Comparison of ENCODE assay signal across 28 mouse cellular contexts in genomic region chr1:135893377-135893776, GRCm38 (mm10). TPM values are rescaled to one million over a fixed set of nuclear protein-coding genes. Genes with fewer than 3 reads are reported as not detected.
DNase-seq lines count a peak whose midpoint lies in the region; ATAC-seq and TF ChIP-seq lines count a peak whose summit lies in the region.
"Had no signal": no experiment of that assay in that cellular context is flagged by ENCODE, and none has a peak within 500 bp of the region (broad histone marks: within the 10 kb centered on the region; RNA-seq: fewer than 3 reads in every experiment).

No protein-coding gene starts in this region.

- 0 out of 2 replicates have a peak, but pooled peaks cover 14% of the 10 kb centered on the region for H3K4me1 ChIP-seq in embryonic facial prominence, embryonic 15.5 days
- H3K4me1 ChIP-seq in embryonic facial prominence, embryonic 10.5 days, result peaks cover 14% of the 10 kb centered on the region; the same call in 1 of the 2 replicates
- H3K4me1 ChIP-seq in heart, embryonic 12.5 days (replicated peaks), result no peaks in the 10 kb centered on the region
- no peaks in the 10 kb centered on the region for H3K4me1 ChIP-seq in forebrain, embryonic 11.5 days (replicated peaks; ENCODE audit: control insufficient read depth, insufficient read depth, low read length)
- H3K4me1 ChIP-seq: forebrain, embryonic 15.5 days; kidney, embryonic 15.5 days; stomach, embryonic 15.5 days had no signal

- no peak for DNase-seq in embryonic facial prominence, embryonic 10.5 days (ENCODE audit: low spot score)
- peak; percentile 35 for DNase-seq in cerebellum, adult 18-20 months
- DNase-seq in cerebellum, adult 9-11 months, result peak; percentile 38
- no peak for DNase-seq in forebrain, embryonic 11.5 days (ENCODE audit: low spot score)
- DNase-seq: adrenal gland, postnatal 25 days; gastrocnemius, postnatal 36 days; heart, adult 2 months; heart, postnatal 10 days; kidney, adult 11 months; kidney, postnatal 25 days; liver, embryonic 13.5 days; lung, adult 2 months; lung, postnatal 10 days; midbrain, embryonic 14.5 days; retina, postnatal 1 day; right cerebral cortex, postnatal 14 days; thymus, adult 18-20 months; thymus, postnatal 25 days had no signal

- no peaks in the 10 kb centered on the region for H3K36me3 ChIP-seq in embryonic facial prominence, embryonic 15.5 days
- no peaks in the 10 kb centered on the region for H3K36me3 ChIP-seq in embryonic facial prominence, embryonic 10.5 days (replicated peaks)
- H3K36me3 ChIP-seq in myocyte (ENCODE audit: control insufficient read depth, insufficient read depth), result peaks cover 13% of the 10 kb centered on the region
- H3K36me3 ChIP-seq in heart, embryonic 12.5 days, result no peaks in the 10 kb centered on the region
- H3K36me3 ChIP-seq in forebrain, embryonic 11.5 days (ENCODE audit: control insufficient read depth, insufficient read depth, low read length), result no peaks in the 10 kb centered on the region
- H3K36me3 ChIP-seq: forebrain, embryonic 15.5 days; heart, embryonic 13.5 days; kidney, embryonic 15.5 days; liver, embryonic 13.5 days; neural tube, embryonic 15.5 days; stomach, embryonic 15.5 days had no signal

- no peak for ATAC-seq in embryonic facial prominence, embryonic 15.5 days (ENCODE audit: insufficient number of reproducible peaks, low FRiP score, low TSS enrichment, low read depth)
- ATAC-seq in heart, embryonic 12.5 days (ENCODE audit: insufficient number of reproducible peaks, low FRiP score), result no peak
- ATAC-seq in forebrain, embryonic 11.5 days (replicated peaks; ENCODE audit: low FRiP score), result no peak
- ATAC-seq: forebrain, embryonic 15.5 days had no signal

- peaks cover 27% of the 10 kb centered on the region for H3K79me2 ChIP-seq in myocyte (ENCODE audit: control insufficient read depth, insufficient read depth)

- H3K9ac ChIP-seq in embryonic facial prominence, embryonic 15.5 days, result no peak overlapping the region
- no peak overlapping the region for H3K9ac ChIP-seq in heart, embryonic 12.5 days
- no peak overlapping the region for H3K9ac ChIP-seq in forebrain, embryonic 11.5 days (ENCODE audit: low read length)
- H3K9ac ChIP-seq: forebrain, embryonic 15.5 days; heart, embryonic 13.5 days; hindbrain, embryonic 14.5 days; kidney, embryonic 15.5 days; liver, embryonic 13.5 days; neural tube, embryonic 15.5 days; stomach, embryonic 15.5 days had no signal

- H3K4me3 ChIP-seq in embryonic facial prominence, embryonic 15.5 days (replicated peaks), result no peak overlapping the region
- H3K4me3 ChIP-seq in embryonic facial prominence, embryonic 10.5 days, result no peak overlapping the region
- no peak overlapping the region for H3K4me3 ChIP-seq in myocyte
- H3K4me3 ChIP-seq in heart, embryonic 12.5 days, result no peak overlapping the region
- no peak overlapping the region for H3K4me3 ChIP-seq in forebrain, embryonic 11.5 days (ENCODE audit: low read depth, low read length)
- H3K4me3 ChIP-seq: forebrain, embryonic 15.5 days; heart, adult 2 months; heart, embryonic 13.5 days; kidney, embryonic 15.5 days; left cerebral cortex, adult 2 months; liver, embryonic 13.5 days; neural tube, embryonic 15.5 days; stomach, embryonic 15.5 days had no signal

- no peaks in the 10 kb centered on the region for H3K9me3 ChIP-seq in embryonic facial prominence, embryonic 15.5 days (replicated peaks)
- H3K9me3 ChIP-seq in embryonic facial prominence, embryonic 10.5 days, result no peaks in the 10 kb centered on the region
- H3K9me3 ChIP-seq in heart, embryonic 12.5 days (replicated peaks), result no peaks in the 10 kb centered on the region
- H3K9me3 ChIP-seq in forebrain, embryonic 11.5 days (ENCODE audit: control insufficient read depth, low read length), result no peaks in the 10 kb centered on the region
- H3K9me3 ChIP-seq: forebrain, embryonic 15.5 days; heart, embryonic 13.5 days; kidney, embryonic 15.5 days; liver, embryonic 13.5 days; neural tube, embryonic 15.5 days; stomach, embryonic 15.5 days had no signal

- 72% methylated on average over 3 of the region's 3 CpGs for WGBS in embryonic facial prominence, embryonic 15.5 days
- 80% methylated on average over 3 of the region's 3 CpGs for WGBS in embryonic facial prominence, embryonic 10.5 days
- 90% methylated on average over 3 of the region's 3 CpGs for WGBS in heart, embryonic 12.5 days
- 89% methylated on average over 3 of the region's 3 CpGs for WGBS in forebrain, embryonic 11.5 days

- H3K4me2 ChIP-seq in embryonic facial prominence, embryonic 15.5 days (replicated peaks), result no peak overlapping the region
- peak overlapping the region; percentile 39 for H3K4me2 ChIP-seq in myocyte (ENCODE audit: low read depth)
- no peak overlapping the region for H3K4me2 ChIP-seq in heart, embryonic 12.5 days
- H3K4me2 ChIP-seq in forebrain, embryonic 11.5 days (ENCODE audit: low read depth, low read length, severe bottlenecking), result no peak overlapping the region
- H3K4me2 ChIP-seq: forebrain, embryonic 15.5 days; heart, embryonic 13.5 days; hindbrain, embryonic 14.5 days; kidney, embryonic 15.5 days; liver, embryonic 13.5 days; neural tube, embryonic 15.5 days; stomach, embryonic 15.5 days had no signal

- no peak overlapping the region for H3ac ChIP-seq in myocyte (ENCODE audit: control insufficient read depth, insufficient read length)

- no peaks in the 10 kb centered on the region for H3K27me3 ChIP-seq in embryonic facial prominence, embryonic 15.5 days
- peaks cover 6% of the 10 kb centered on the region; the same call in 1 of the 2 replicates for H3K27me3 ChIP-seq in embryonic facial prominence, embryonic 10.5 days (replicated peaks; ENCODE audit: low read depth, poor library complexity, severe bottlenecking)
- no peaks in the 10 kb centered on the region for H3K27me3 ChIP-seq in myocyte (ENCODE audit: control insufficient read depth, insufficient read depth, insufficient read length)
- peaks cover 37% of the 10 kb centered on the region for H3K27me3 ChIP-seq in heart, embryonic 12.5 days (replicated peaks)
- no peaks in the 10 kb centered on the region for H3K27me3 ChIP-seq in forebrain, embryonic 11.5 days (ENCODE audit: control insufficient read depth, insufficient read depth, low read length)
- H3K27me3 ChIP-seq: forebrain, embryonic 15.5 days; neural tube, embryonic 15.5 days; stomach, embryonic 15.5 days had no signal

- peak overlapping the region; percentile 68 for H3K27ac ChIP-seq in embryonic facial prominence, embryonic 15.5 days (replicated peaks)
- no peak overlapping the region for H3K27ac ChIP-seq in embryonic facial prominence, embryonic 10.5 days (replicated peaks)
- no peak overlapping the region for H3K27ac ChIP-seq in heart, embryonic 12.5 days (ENCODE audit: poor library complexity, severe bottlenecking)
- no peak overlapping the region for H3K27ac ChIP-seq in forebrain, embryonic 11.5 days (ENCODE audit: low read depth, low read length)
- H3K27ac ChIP-seq: forebrain, embryonic 15.5 days; heart, adult 2 months; heart, embryonic 13.5 days; hindbrain, embryonic 14.5 days; kidney, embryonic 15.5 days; left cerebral cortex, adult 2 months; liver, embryonic 13.5 days; neural tube, embryonic 15.5 days; stomach, embryonic 15.5 days had no signal

- TF ChIP-seq POLR2A in myocyte (IDR thresholded peaks at IDR 0.05; ENCODE audit: insufficient read length, low read depth), result no peak

TF ChIP-seq in myocyte, 11 proteins besides CTCF, POLR2A, EP300 and RAD21:
- TF ChIP-seq MYOG (IDR thresholded peaks at IDR 0.05; ENCODE audit: control insufficient read depth in 1 of 3, insufficient read depth in 1 of 3, insufficient read length in 2 of 3, low read depth in 2 of 3) (peak in 2 of 3 experiments; percentile 53 to 88), MYOD1 (IDR thresholded peaks at IDR 0.05; ENCODE audit: control insufficient read depth in 1 of 3, insufficient read length in 2 of 3, low read depth in 2 of 3) (peak in 2 of 3 experiments; percentile 62 to 86), TCF3 (IDR thresholded peaks at IDR 0.05; ENCODE audit: insufficient read length, low read depth) (peak; percentile 50), TCF12 (IDR thresholded peaks at IDR 0.05; ENCODE audit: insufficient read depth, poor library complexity, severe bottlenecking) (no peak)
TF ChIP-seq in myocyte: peak in this region for 3.

RNA-seq across cellular contexts. Expression of gene Pkp1, which starts 25.6 kb away (rescaled TPM):
- 67.2 and 67.5 TPM in 2 replicates for polyA plus RNA-seq in embryonic facial prominence, embryonic 15.5 days (2015; fragmentation: Nextera tagmentation; extraction: Ambion mirVana)
- polyA plus RNA-seq in embryonic facial prominence, embryonic 10.5 days (2016; fragmentation: Nextera tagmentation; extraction: Ambion mirVana), result 0.25 TPM in 1 of 2 replicates, not detected in the other
- 74.8 TPM for polyA plus RNA-seq in myocyte (2012; fragmentation: generic; extraction: Trizol)
- 0.04 and 0.08 TPM in 2 replicates for polyA plus RNA-seq in heart, embryonic 12.5 days (2016; fragmentation: Nextera tagmentation; extraction: Ambion mirVana)
- 0.11 TPM in 1 of 2 replicates, not detected in the other for polyA plus RNA-seq in forebrain, embryonic 11.5 days (2014; fragmentation: Nextera tagmentation; extraction: Ambion mirVana)
- polyA plus RNA-seq: forebrain, embryonic 15.5 days; hindbrain, embryonic 14.5 days; liver, embryonic 13.5 days had no signal

RNA-seq across cellular contexts. Expression of gene Tnnt2, which starts 57.2 kb away (rescaled TPM):
- polyA plus RNA-seq in embryonic facial prominence, embryonic 15.5 days (2015; fragmentation: Nextera tagmentation; extraction: Ambion mirVana), result 151 and 208 TPM in 2 replicates
- polyA plus RNA-seq in embryonic facial prominence, embryonic 10.5 days (2016; fragmentation: Nextera tagmentation; extraction: Ambion mirVana), result 1.1 and 4.4 TPM in 2 replicates
- 2,000 TPM for polyA plus RNA-seq in myocyte (2012; fragmentation: generic; extraction: Trizol)
- polyA plus RNA-seq in heart, embryonic 12.5 days (2016; fragmentation: Nextera tagmentation; extraction: Ambion mirVana), result 5,319 and 5,490 TPM in 2 replicates
- polyA plus RNA-seq in forebrain, embryonic 11.5 days (2014; fragmentation: Nextera tagmentation; extraction: Ambion mirVana), result 0.25 TPM in 1 of 2 replicates, not detected in the other

Comparison
In these comparisons a context has a peak if more than half of its experiments do, and no peak if none do; other contexts are left out.
1. RNA of gene Pkp1, which starts 25.6 kb away (polyA plus RNA-seq): 74.8 TPM in myocyte (single experiment) and 67.2 to 67.5 TPM in embryonic facial prominence, embryonic 15.5 days; 0.25 TPM in embryonic facial prominence, embryonic 10.5 days, 0.11 TPM in forebrain, embryonic 11.5 days and 0.04 to 0.08 TPM in heart, embryonic 12.5 days; every median in the first group is over 10 times any median in the second.
2. RNA of gene Tnnt2, which starts 57.2 kb away (polyA plus RNA-seq): 5,319 to 5,490 TPM in heart, embryonic 12.5 days, 2,000 TPM in myocyte (single experiment) and 151 to 208 TPM in embryonic facial prominence, embryonic 15.5 days; 1.1 to 4.4 TPM in embryonic facial prominence, embryonic 10.5 days and 0.25 TPM in forebrain, embryonic 11.5 days; every median in the first group is over 10 times any median in the second.
3. DNase-seq: peak in cerebellum, adult 18-20 months (2 of 2) and cerebellum, adult 9-11 months (single experiment); none in embryonic facial prominence, embryonic 10.5 days (single experiment) and forebrain, embryonic 11.5 days (single experiment).